Mouse (Mus musculus) CH12.LX (cell line): ENCODE measurements around the gene Chst5.

Source experiments
- BHLHE40 ChIP-seq: IDR thresholded peaks from 2 replicates; pipeline ENCODE4 v1.6.1; 2011; ENCODE audit warnings: mild to moderate bottlenecking, low read depth, low read length, improper control_type of control experiment
- CTCF ChIP-seq, 2 experiments: IDR thresholded peaks in 1 of 2; conservative IDR thresholded peaks in 1 of 2; 2 replicates each; pipeline ENCODE4 v1.5.1; 2011 to 2012; ENCODE audit warnings: low read depth in 2 of 2, low read length in 2 of 2, improper control_type of control experiment in 1 of 2, inconsistent platforms in 1 of 2, mild to moderate bottlenecking in 1 of 2, moderate library complexity in 1 of 2
- MAFK ChIP-seq: IDR thresholded peaks from 2 replicates; pipeline ENCODE4 v1.6.1; 2011; ENCODE audit warnings: low read length, improper control_type of control experiment; ENCODE audit not compliant: insufficient replicate concordance
- MAX ChIP-seq: IDR thresholded peaks from 2 replicates; pipeline ENCODE4 v1.6.1; 2011; ENCODE audit warnings: low read length, improper control_type of control experiment
- MAZ ChIP-seq: IDR thresholded peaks from 2 replicates; pipeline ENCODE4 v1.6.1; 2012; ENCODE audit warnings: low read depth, mild to moderate bottlenecking, inconsistent platforms, low read length, improper control_type of control experiment, moderate library complexity
- PAX5 ChIP-seq: IDR thresholded peaks from 2 replicates; pipeline ENCODE4 v1.6.1; 2012; ENCODE audit warnings: low read length, inconsistent platforms, mixed read lengths
- POLR2A ChIP-seq: IDR thresholded peaks from 2 replicates; pipeline ENCODE4 v1.6.1; 2011; ENCODE audit warnings: low read depth, mild to moderate bottlenecking, improper control_type of control experiment, low read length
- SIN3A ChIP-seq: IDR thresholded peaks from 2 replicates; pipeline ENCODE4 v1.6.1; 2012; ENCODE audit warnings: low read length, improper control_type of control experiment, inconsistent platforms
- USF1 ChIP-seq: IDR thresholded peaks from 2 replicates; pipeline ENCODE4 v1.6.1; 2014; ENCODE audit warnings: low read depth, mild to moderate bottlenecking, inconsistent platforms, low read length, improper control_type of control experiment

- TF ChIP-seq POLR2A (peak; percentile 52), PAX5 (no peak), SIN3A (no peak), CTCF (conservative IDR thresholded peaks at IDR 0.05 in 1 of 2, IDR thresholded peaks at IDR 0.05 in 1 of 2; ENCODE audit: low read depth in 2 of 2, low read length in 2 of 2) (peak; percentile 67 to 85), MAFK (no peak), USF1 (no peak), MAZ (no peak), BHLHE40 (no peak), MAX (peak; percentile 64; the same call in 1 of the 2 replicates)
Observed at GRCm38 (mm10) chr8:111923383-111923804, 13.1 kb upstream of the Chst5 start.
